Comparison of ENCODE assay signal across 12 mouse cellular contexts in the genomic region with DNA sequence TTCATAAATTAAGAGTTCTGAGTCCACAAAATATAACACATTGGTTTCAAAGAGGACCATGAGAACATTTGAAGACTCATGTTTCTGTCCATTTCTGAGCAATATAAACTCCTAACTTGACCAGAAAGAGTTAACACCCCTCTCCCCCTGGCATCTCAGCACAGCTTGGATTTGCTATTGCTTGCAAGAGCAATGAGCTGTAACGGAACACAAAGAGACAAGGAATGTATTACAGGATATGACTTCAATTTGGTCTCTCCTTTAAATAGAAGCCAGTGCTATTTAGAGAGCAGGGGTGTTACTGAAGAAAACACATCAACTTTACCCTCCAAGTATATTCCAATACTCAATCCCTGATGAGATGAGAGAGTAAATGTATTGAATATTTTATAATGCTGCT.
DNase-seq lines count a peak whose midpoint lies in the region; ATAC-seq and TF ChIP-seq lines count a peak whose summit lies in the region.
"Had no signal": no experiment of that assay in that cellular context is flagged by ENCODE, and none has a peak within 500 bp of the region (broad histone marks: within the 10 kb centered on the region; RNA-seq: fewer than 3 reads in every experiment).

No protein-coding gene starts in this region.

- no peak for TF ChIP-seq CTCF in heart, adult 2 months (IDR thresholded peaks at IDR 0.05)

- H3K9ac ChIP-seq in heart, adult 2 months (ENCODE audit: low read depth, low read length): no peak overlapping the region
- no peak overlapping the region for H3K9ac ChIP-seq in hindbrain, embryonic 14.5 days
- H3K9ac ChIP-seq in hindbrain, embryonic 16.5 days (ENCODE audit: low read depth, low read length): no peak overlapping the region
- no peak overlapping the region for H3K9ac ChIP-seq in midbrain, embryonic 14.5 days (replicated peaks; ENCODE audit: low read length)
- no peak overlapping the region for H3K9ac ChIP-seq in midbrain, embryonic 15.5 days
- H3K9ac ChIP-seq: limb, embryonic 13.5 days had no signal

- no peaks in the 10 kb centered on the region for H3K9me3 ChIP-seq in hindbrain, embryonic 14.5 days (ENCODE audit: control insufficient read depth, low read length)
- no peaks in the 10 kb centered on the region for H3K9me3 ChIP-seq in hindbrain, embryonic 16.5 days (ENCODE audit: control insufficient read depth, low read length)
- H3K9me3 ChIP-seq in midbrain, embryonic 14.5 days (ENCODE audit: control insufficient read depth, low read length): no peaks in the 10 kb centered on the region
- no peaks in the 10 kb centered on the region for H3K9me3 ChIP-seq in midbrain, embryonic 15.5 days
- H3K9me3 ChIP-seq: limb, embryonic 13.5 days had no signal

- intact Hi-C loops in heart, adult 2 months (cut with DNase I): no loop called here
- intact Hi-C loops in heart, postnatal 25 days (cut with DNase I): no loop called here

- TF ChIP-seq POLR2A in heart, adult 2 months (IDR thresholded peaks at IDR 0.05; ENCODE audit: insufficient read depth, low read depth, low read length): no peak

- no peaks in the 10 kb centered on the region; the same call in 1 of the 2 replicates for H3K4me1 ChIP-seq in heart, adult 2 months (ENCODE audit: control insufficient read depth, insufficient read depth, low read length)
- H3K4me1 ChIP-seq in hindbrain, embryonic 14.5 days (replicated peaks; ENCODE audit: control insufficient read depth, insufficient read depth, low read length): no peaks in the 10 kb centered on the region; the same call in 1 of the 2 replicates
- no peaks in the 10 kb centered on the region for H3K4me1 ChIP-seq in hindbrain, embryonic 16.5 days (ENCODE audit: control insufficient read depth, insufficient read depth, low read depth, low read length)
- peaks cover 4% of the 10 kb centered on the region; the same call in 1 of the 2 replicates for H3K4me1 ChIP-seq in midbrain, embryonic 14.5 days (ENCODE audit: control insufficient read depth, insufficient read depth, low read length)
- H3K4me1 ChIP-seq in midbrain, embryonic 15.5 days: peaks cover 9% of the 10 kb centered on the region

- H3K27ac ChIP-seq in heart, adult 2 months: peak overlapping the region; percentile 6; the same call in 1 of the 2 replicates
- 0 out of 2 replicates have a peak overlapping the region, but pooled peaks have one; percentile 3 for H3K27ac ChIP-seq in hindbrain, embryonic 14.5 days
- H3K27ac ChIP-seq in hindbrain, embryonic 16.5 days (ENCODE audit: low read depth, low read length): no peak overlapping the region
- no peak overlapping the region for H3K27ac ChIP-seq in midbrain, embryonic 14.5 days (replicated peaks; ENCODE audit: low read depth, low read length)
- H3K27ac ChIP-seq in midbrain, embryonic 15.5 days: no peak overlapping the region
- H3K27ac ChIP-seq: limb, embryonic 13.5 days had no signal

- H3K4me3 ChIP-seq in heart, adult 2 months: no peak overlapping the region
- no peak overlapping the region for H3K4me3 ChIP-seq in hindbrain, embryonic 14.5 days (replicated peaks; ENCODE audit: low read length)
- no peak overlapping the region for H3K4me3 ChIP-seq in hindbrain, embryonic 16.5 days (ENCODE audit: low read length)
- no peak overlapping the region for H3K4me3 ChIP-seq in midbrain, embryonic 14.5 days (replicated peaks; ENCODE audit: low read depth, low read length)
- no peak overlapping the region for H3K4me3 ChIP-seq in midbrain, embryonic 15.5 days
- H3K4me3 ChIP-seq: limb, embryonic 13.5 days had no signal

- 0% methylated on average over 1 of the region's 1 CpGs for WGBS in heart, adult 2 months
- WGBS in hindbrain, embryonic 14.5 days: 0% methylated on average over 1 of the region's 1 CpGs
- 3% methylated on average over 1 of the region's 1 CpGs for WGBS in hindbrain, embryonic 16.5 days
- 4% methylated on average over 1 of the region's 1 CpGs for WGBS in midbrain, embryonic 14.5 days
- WGBS in midbrain, embryonic 15.5 days: 6% methylated on average over 1 of the region's 1 CpGs

- H3K27me3 ChIP-seq in heart, adult 2 months (ENCODE audit: control insufficient read depth, insufficient read depth, low read length): no peaks in the 10 kb centered on the region
- no peaks in the 10 kb centered on the region for H3K27me3 ChIP-seq in hindbrain, embryonic 14.5 days (ENCODE audit: control insufficient read depth, insufficient read depth, low read length)
- H3K27me3 ChIP-seq in hindbrain, embryonic 16.5 days (replicated peaks; ENCODE audit: control insufficient read depth, insufficient read depth, low read length): no peaks in the 10 kb centered on the region
- no peaks in the 10 kb centered on the region for H3K27me3 ChIP-seq in midbrain, embryonic 14.5 days (ENCODE audit: control insufficient read depth, insufficient read depth, low read length)
- no peaks in the 10 kb centered on the region for H3K27me3 ChIP-seq in midbrain, embryonic 15.5 days (replicated peaks)
- H3K27me3 ChIP-seq: limb, embryonic 13.5 days had no signal

- H3K4me2 ChIP-seq in hindbrain, embryonic 14.5 days (replicated peaks): no peak overlapping the region
- no peak overlapping the region for H3K4me2 ChIP-seq in hindbrain, embryonic 16.5 days (ENCODE audit: low read length)
- no peak overlapping the region for H3K4me2 ChIP-seq in midbrain, embryonic 14.5 days (ENCODE audit: low read length)
- H3K4me2 ChIP-seq in midbrain, embryonic 15.5 days: no peak overlapping the region
- H3K4me2 ChIP-seq: limb, embryonic 13.5 days had no signal

- peak; percentile 60; the same call in 1 of the 2 replicates for ATAC-seq in hindbrain, embryonic 14.5 days (ENCODE audit: low FRiP score)
- no peak for ATAC-seq in hindbrain, embryonic 16.5 days
- no peak for ATAC-seq in midbrain, embryonic 14.5 days (ENCODE audit: low FRiP score, low TSS enrichment)
- no peak for ATAC-seq in midbrain, embryonic 15.5 days (replicated peaks)
- ATAC-seq: forebrain, embryonic 16.5 days had no signal

- H3K79me2 ChIP-seq in heart, adult 2 months (replicated peaks; ENCODE audit: control insufficient read depth, insufficient read depth, low read length): no peaks in the 10 kb centered on the region

- no peak for DNase-seq in heart, adult 2 months
- DNase-seq in heart, postnatal 25 days (ENCODE audit: low spot score): no peak
- no peak for DNase-seq in hindbrain, embryonic 14.5 days (ENCODE audit: low spot score)
- peak; percentile 21 for DNase-seq in midbrain, embryonic 14.5 days
- no peak for DNase-seq in spleen, adult 18-20 months
- DNase-seq: adrenal gland, postnatal 25 days; gastrocnemius, postnatal 10 days; right cerebral cortex, postnatal 14 days had no signal

- no peaks in the 10 kb centered on the region; the same call in 1 of the 2 replicates for H3K36me3 ChIP-seq in heart, adult 2 months (ENCODE audit: control insufficient read depth, insufficient read depth, low read length)
- H3K36me3 ChIP-seq in hindbrain, embryonic 14.5 days (replicated peaks; ENCODE audit: control insufficient read depth, insufficient read depth): no peaks in the 10 kb centered on the region
- no peaks in the 10 kb centered on the region for H3K36me3 ChIP-seq in hindbrain, embryonic 16.5 days (ENCODE audit: control insufficient read depth, insufficient read depth, low read length)
- no peaks in the 10 kb centered on the region for H3K36me3 ChIP-seq in midbrain, embryonic 14.5 days (ENCODE audit: control insufficient read depth, insufficient read depth, low read length)
- no peaks in the 10 kb centered on the region for H3K36me3 ChIP-seq in midbrain, embryonic 15.5 days (replicated peaks)
- H3K36me3 ChIP-seq: limb, embryonic 13.5 days had no signal

- TF ChIP-seq EP300 in heart, adult 2 months (IDR thresholded peaks at IDR 0.05; ENCODE audit: insufficient read depth, low read depth, low read length): no peak

Comparison
In these comparisons a context has a peak if more than half of its experiments do, and no peak if none do; other contexts are left out.
1. H3K27ac ChIP-seq: peak in heart, adult 2 months (single experiment) and hindbrain, embryonic 14.5 days (single experiment); none in hindbrain, embryonic 16.5 days (single experiment), midbrain, embryonic 14.5 days (single experiment) and midbrain, embryonic 15.5 days (single experiment).